Mouse (Mus musculus) spleen, adult 2 months (tissue): ENCODE data around the gene Prcd. TPM values are rescaled to one million over a fixed set of nuclear protein-coding genes. Genes with fewer than 3 reads are reported as not detected.

Source experiments
- DNase-seq, 2 experiments: peaks; one replicate each; pipeline versions ENCODE4 v3.0.0 to v3.0.0-alpha.2; 2012 to 2021; ENCODE audit warnings: low spot score in 2 of 2, low read depth in 1 of 2
- H3K27ac ChIP-seq: fragments of 200-500 bp; 2 replicates; pipeline ENCODE4 v1.5.1; 2012; ENCODE audit warnings: low read length, inconsistent platforms; ENCODE audit not compliant: insufficient read depth
- H3K27me3 ChIP-seq: fragments of 200-500 bp; 2 replicates; pipeline ENCODE4 v1.6.1; 2012; ENCODE audit warnings: mild to moderate bottlenecking, moderate library complexity, low read length, inconsistent platforms; ENCODE audit not compliant: control insufficient read depth, insufficient read depth
- H3K36me3 ChIP-seq: fragments of 200-500 bp; 2 replicates; pipeline ENCODE4 v1.6.1; 2012; ENCODE audit warnings: mild to moderate bottlenecking, low read length, inconsistent platforms; ENCODE audit not compliant: control insufficient read depth, insufficient read depth
- H3K4me1 ChIP-seq: fragments of 200-500 bp; 2 replicates; pipeline ENCODE4 v1.6.1; 2011; ENCODE audit warnings: inconsistent platforms; ENCODE audit not compliant: control insufficient read depth, insufficient read depth, insufficient read length
- H3K4me3 ChIP-seq: fragments of 200-500 bp; 2 replicates; pipeline ENCODE4 v1.5.1; 2011; ENCODE audit warnings: mild to moderate bottlenecking, inconsistent platforms; ENCODE audit not compliant: insufficient read depth, insufficient read length; ENCODE audit errors: extremely low read depth
- CTCF ChIP-seq: fragments of 200-500 bp; IDR thresholded peaks from 2 replicates; pipeline ENCODE4 v1.5.1; 2011; ENCODE audit warnings: mild to moderate bottlenecking, inconsistent platforms; ENCODE audit not compliant: insufficient read depth, insufficient read length, insufficient replicate concordance; ENCODE audit errors: extremely low read depth
- POLR2A ChIP-seq: fragments of 200-500 bp; IDR thresholded peaks from 2 replicates; pipeline ENCODE4 v1.6.1; 2011; ENCODE audit warnings: low read depth, low read length, inconsistent platforms
- WGBS: fragments of 180-500 bp; shearing (Covaris S2); methylation state at CpG from one replicate; pipeline ENCODE4 v1.1.7; 2018; 5-methylcytosine and 5-hydroxymethylcytosine counted together
- polyA plus RNA-seq: library from polyadenylated mRNA; depleted of rRNA; stranded (reverse); fragments of >200 nt; gene quantifications from 2 replicates; pipeline ENCODE4 v1.2.3, GENCODE M21; 2012

Prcd gene
- polyA plus RNA-seq, 1 experiment = 0.72 TPM

DNA sequence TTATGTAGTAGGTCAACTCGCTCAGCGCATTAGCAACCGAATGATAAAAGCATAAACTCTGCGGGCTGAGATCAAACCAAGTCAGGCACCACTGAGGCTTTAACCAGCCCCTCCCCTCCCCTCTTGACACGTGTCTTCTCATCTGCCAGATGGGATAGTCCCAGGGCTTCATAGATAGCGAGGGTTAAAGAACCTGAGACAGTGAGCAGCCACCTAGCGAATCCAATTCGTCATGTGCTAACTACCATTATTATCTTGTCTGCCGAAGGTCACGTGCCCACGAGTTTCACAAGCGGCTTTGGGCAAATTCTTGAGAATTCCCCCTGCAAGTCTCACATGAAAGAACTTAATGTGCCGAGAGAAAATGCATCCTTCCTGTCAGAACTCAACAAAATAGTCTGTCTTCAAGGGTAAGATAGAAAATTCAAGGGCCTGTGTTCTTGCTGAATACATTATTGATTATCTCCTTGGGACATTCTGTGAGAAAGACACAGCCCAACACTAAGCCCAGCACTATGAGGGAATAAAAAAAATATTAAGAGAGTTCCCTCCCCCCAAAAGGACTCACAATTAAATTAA is 16.5 kb downstream of the Prcd start:
- H3K4me1 ChIP-seq = no peaks in the 10 kb centered on the region
- no peaks in the 10 kb centered on the region for H3K27me3 ChIP-seq
- H3K36me3 ChIP-seq = peaks cover 16% of the 10 kb centered on the region
- no peak for DNase-seq
- 77% methylated on average over 13 of the region's 13 CpGs for WGBS
- TF ChIP-seq CTCF = no peak
- no peak for TF ChIP-seq POLR2A
- H3K4me3 ChIP-seq = no peak overlapping the region
- no peak overlapping the region for H3K27ac ChIP-seq

DNA sequence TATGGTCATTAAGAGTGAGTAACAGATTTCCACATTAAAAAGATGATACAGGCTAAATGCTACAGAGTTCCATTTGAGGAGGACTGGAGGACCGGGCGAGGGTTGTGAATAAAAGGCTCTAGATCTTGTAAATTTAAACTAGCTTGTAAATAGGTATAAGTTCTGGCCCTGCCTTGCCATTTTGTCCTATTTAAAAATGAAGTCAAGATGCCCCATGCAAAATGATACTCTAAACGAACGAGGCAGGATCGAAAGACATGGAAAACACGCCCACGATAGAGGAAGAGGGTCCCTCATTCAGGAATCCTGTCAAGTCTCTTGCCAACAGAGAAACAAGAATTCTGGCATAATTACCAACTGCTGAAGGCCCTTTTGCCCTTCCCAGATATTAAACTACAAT is 17.1 kb downstream of the Prcd start:
- H3K4me3 ChIP-seq = no peak overlapping the region
- no peak for DNase-seq
- no peak overlapping the region for H3K27ac ChIP-seq
- no peaks in the 10 kb centered on the region for H3K4me1 ChIP-seq
- peaks cover 20% of the 10 kb centered on the region for H3K36me3 ChIP-seq
- no peaks in the 10 kb centered on the region for H3K27me3 ChIP-seq
- WGBS = 88% methylated on average over 7 of the region's 7 CpGs
- TF ChIP-seq POLR2A = no peak
- TF ChIP-seq CTCF = no peak

DNA sequence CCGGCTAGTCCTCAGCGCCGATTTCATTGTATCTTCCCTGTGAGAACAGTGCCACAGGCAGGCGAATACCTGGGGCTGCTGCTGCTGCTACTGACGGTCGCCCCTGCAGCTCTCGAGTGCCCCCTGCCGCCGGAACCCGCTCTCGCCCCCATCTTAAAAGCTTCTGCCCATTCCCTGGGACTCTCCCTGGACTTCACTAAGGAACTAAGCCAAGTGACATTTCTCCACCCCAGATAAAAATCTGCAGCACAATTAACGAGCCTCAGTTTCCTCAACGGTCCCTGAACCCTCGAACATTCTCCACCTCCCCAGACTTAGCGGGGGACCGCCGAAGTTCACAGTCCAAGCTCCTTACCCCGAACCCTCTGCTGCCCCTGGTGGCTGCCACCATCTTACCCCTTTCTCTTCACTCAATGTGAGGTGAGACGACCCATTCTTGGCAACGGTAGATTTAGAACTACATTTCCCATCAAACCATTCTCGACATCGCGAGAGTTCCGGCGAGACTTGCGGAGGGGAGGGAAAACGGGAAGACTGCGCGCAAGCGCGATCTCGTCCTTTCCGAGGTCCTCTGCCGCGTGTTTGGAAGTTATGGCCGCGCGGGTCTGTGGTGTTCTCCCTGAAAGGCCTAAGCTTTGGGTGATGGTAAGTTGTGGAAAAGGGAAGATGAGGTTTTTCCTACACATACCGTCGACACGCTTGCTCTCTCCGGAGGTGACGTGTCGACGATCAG is 17.9 kb downstream of the Prcd start:
- under 1% methylated on average over 45 of the region's 45 CpGs for WGBS
- Histone ChIP-seq H3K36me3 (peaks cover 26% of the 10 kb centered on the region), H3K4me1 (no peaks in the 10 kb centered on the region), H3K4me3 (peak overlapping the region; percentile 79), H3K27me3 (no peaks in the 10 kb centered on the region), H3K27ac (peak overlapping the region; percentile 60)
- peak; percentile 71 for TF ChIP-seq POLR2A
- TF ChIP-seq CTCF = peak; percentile 77
- DNase-seq = peak; percentile 98

GRCm38 (mm10) chr11:116671845-116672434 is 18.6 kb downstream of the Prcd start:
- TF ChIP-seq CTCF (no peak), POLR2A (no peak)
- WGBS = under 1% methylated on average over 24 of the region's 24 CpGs

GRCm38 (mm10) chr11:116672595-116672994 is 19.3 kb downstream of the Prcd start:
- no peaks in the 10 kb centered on the region for H3K27me3 ChIP-seq
- no peaks in the 10 kb centered on the region for H3K4me1 ChIP-seq
- no peak for DNase-seq
- WGBS = 20% methylated on average over 7 of the region's 7 CpGs
- peak overlapping the region; percentile 6; the same call in 1 of the 2 replicates for H3K4me3 ChIP-seq
- no peak overlapping the region for H3K27ac ChIP-seq
- TF ChIP-seq POLR2A = no peak
- TF ChIP-seq CTCF = no peak
- H3K36me3 ChIP-seq = peaks cover 33% of the 10 kb centered on the region

More at GRCm38 (mm10) chr11:116671845-116672434, 18.6 kb downstream of the Prcd start:
- Histone ChIP-seq H3K27ac (peak overlapping the region; percentile 42), H3K27me3 (no peaks in the 10 kb centered on the region), H3K36me3 (peaks cover 30% of the 10 kb centered on the region), H3K4me1 (no peaks in the 10 kb centered on the region), H3K4me3 (peak overlapping the region; percentile 79)
- DNase-seq = no peak

DNA sequence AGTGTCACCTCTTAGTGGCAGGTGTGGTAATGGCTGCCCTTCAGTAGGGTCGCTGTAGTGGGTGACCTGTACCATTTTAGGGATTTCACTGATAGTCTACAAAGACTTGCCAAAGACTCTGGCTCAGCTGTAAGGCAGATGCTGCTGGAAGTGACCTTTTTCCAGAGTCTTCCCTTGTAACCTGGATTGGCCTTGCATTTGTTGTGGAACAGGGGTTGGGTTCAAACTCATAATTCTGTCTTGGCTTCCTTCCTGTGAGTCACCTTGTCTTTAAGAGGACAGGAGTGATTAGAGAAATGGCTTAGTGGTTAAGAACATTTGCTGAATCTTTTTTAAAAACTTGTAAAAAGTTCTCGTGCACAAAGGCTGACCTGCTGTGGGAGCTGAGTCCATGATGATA is 20.1 kb downstream of the Prcd start:
- Histone ChIP-seq H3K27ac (no peak overlapping the region), H3K4me3 (no peak overlapping the region), H3K4me1 (no peaks in the 10 kb centered on the region), H3K36me3 (peaks cover 35% of the 10 kb centered on the region), H3K27me3 (no peaks in the 10 kb centered on the region)
- WGBS = 78% methylated on average over 2 of the region's 2 CpGs
- TF ChIP-seq POLR2A (no peak), CTCF (no peak)
- DNase-seq = no peak
